Mouse (Mus musculus) induced T-regulatory cell, adult 2 months (primary cell): Measurements from ENCODE around the gene Prkch.
A peak's percentile ranks its signal among the peaks of the same experiment; 100 is the strongest.

Experiments
- DNase-seq: peaks from one replicate; pipeline ENCODE4 v3.0.0-alpha.2; 2012; ENCODE audit warnings: low read depth

The Prkch gene

DNA sequence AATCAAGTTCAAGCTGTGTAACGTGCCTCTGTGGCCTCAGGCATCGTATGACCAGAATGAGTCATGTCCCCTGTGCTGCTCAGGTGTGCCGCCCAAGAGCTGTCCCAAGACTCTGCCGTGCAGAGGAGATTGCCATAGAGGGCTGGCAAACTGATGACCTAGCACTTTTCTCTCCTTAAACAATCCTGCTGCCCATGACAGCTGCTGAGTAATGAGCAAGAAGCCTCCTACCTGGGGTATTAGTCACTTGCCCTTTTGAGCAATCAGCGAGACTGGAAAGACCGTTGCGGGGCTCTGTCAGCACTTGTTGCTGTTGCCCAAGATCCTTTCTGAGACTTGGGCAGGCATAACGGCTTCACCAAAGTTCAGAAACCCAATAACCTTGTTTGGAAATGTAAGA, 171.1 kb downstream of the Prkch start:
- peak; percentile 58 for DNase-seq

DNA sequence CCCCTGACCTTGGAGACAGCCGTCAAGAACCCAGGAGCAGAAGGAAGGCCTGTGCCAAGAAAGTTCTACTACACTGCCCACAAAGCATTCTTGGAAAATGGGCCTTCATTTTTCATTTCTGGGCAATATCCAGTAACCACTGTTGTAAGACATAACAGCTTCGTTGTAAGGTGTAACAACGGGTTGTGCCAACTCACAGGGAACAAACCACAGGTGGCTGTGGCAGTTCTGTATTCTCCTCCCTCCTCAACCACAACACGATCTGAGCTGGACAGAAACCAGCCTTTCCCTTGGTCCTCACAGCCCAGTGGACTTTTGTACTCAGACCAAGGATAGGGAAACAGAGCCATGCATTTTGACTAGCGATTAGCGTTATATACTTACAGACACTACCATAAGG, 171.9 kb downstream of the Prkch start:
- DNase-seq, result no peak

DNA sequence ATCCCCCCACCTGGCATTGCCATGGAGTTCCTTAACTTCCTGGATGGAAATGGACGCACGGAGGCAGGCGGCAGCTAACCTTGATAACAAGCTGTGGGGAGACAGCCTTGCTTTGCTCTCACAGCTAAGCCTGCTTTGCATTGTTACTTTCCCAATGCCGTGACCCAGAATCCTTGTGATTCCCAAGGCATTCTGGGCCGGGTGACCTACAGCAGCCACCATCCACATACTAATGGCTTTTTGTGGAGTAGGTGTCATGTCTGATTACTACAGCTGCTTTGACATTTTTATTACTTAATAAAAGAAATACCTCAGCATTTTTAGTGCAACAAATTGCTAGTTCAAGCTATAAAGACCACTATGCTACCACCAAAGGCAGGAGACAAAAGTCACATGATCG, 177.4 kb downstream of the Prkch start:
- DNase-seq, result no peak

DNA sequence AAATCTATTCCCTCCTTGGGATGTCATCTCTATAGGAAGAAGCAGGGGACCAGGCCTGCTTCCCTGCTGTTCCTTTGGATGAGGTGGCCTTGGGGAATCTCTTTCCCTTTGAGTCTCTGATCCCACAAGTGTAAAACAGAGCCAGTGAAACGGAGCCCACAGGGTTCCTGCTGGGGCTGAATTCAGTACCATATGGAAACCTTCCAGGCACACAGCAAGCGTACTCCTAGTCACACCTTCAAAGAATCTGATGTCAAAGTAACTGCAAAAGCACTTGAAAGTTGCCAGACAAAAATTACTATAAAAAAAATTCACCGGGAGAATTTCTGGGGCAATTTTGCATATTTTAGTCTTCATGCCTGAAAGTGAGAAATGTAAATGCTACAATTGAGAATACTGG, 178.2 kb downstream of the Prkch start:
- no peak for DNase-seq

DNA sequence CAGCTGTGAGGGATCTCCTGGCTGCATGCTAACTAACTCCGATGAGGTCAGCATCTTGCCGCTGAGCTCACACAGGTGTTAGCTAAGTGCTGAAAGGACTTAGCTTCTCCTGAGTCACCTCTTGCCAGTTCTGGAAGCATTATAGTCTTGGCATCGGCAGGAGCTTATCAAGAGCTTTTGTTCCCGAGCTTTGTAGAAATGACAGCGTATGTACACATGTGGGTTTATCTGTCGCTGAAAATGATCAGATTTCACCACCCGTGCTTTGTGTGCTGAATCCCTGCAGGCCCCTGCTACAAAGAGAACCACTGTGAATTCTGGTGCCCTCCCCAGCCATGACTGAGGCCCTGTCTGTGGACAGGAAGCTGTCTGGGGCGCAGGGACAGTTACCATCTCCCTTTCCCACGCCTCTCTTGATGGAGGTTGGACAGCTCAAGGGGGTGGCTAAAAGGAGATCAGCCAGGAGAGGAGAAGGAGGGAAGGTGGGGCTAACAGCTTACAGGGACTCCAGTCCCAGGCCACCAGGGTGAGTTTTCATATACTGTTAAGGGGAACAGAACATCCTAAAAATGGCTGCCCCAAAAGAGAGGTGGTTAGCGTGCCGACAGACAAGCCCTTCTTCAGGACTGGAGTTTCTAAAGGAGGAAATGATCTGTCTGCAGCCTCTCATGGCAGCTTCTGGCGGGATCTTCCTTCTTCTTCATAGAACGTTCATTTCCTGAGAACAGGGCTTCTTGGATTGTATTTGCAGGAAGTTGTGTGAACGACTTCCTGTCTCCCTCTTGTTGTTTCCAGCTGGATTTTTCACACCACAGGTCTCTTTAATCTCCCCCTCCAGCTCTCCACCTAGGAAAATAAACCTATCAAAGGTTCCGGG, 180.3 kb downstream of the Prkch start:
- no peak for DNase-seq

DNA sequence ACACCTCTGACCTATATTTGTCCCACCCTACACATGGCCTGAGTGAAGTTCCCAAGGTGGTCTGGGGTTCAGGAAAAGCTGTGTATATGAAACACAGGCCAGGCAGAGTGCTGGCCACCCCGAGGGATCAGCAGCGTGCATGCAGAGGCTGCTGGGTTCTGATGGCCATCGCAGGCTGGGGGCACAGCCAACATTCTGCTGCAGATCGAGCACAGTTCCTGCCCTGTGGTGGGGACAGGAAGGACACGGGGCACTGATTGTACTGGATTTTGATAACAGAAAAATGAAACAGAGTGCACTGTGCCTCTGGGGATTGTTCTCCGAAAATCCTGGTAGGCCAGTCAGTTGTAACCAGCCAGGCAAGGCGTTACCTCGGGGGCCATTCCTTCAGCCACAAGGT, 181.6 kb downstream of the Prkch start:
- no peak for DNase-seq

DNA sequence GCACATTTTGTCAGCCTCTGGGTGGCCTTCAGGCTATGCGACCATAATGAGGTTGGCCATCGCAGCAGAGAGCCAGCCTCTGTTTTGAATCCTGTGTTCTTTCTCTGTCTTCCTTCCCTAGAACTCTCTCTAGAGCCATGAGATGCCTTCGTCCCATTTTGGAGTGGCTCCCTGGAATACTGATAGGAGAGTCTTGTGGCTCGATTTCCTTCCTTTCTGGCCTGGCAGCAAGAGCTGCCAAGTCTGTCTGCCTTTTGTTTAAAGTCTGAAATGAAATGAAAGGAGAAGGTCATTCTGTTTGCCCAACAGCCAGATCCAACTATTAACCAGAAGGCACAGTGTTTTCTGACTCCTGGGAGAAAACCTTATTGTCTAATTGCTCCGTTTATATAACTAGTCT, 184.2 kb downstream of the Prkch start:
- DNase-seq, result no peak

DNA sequence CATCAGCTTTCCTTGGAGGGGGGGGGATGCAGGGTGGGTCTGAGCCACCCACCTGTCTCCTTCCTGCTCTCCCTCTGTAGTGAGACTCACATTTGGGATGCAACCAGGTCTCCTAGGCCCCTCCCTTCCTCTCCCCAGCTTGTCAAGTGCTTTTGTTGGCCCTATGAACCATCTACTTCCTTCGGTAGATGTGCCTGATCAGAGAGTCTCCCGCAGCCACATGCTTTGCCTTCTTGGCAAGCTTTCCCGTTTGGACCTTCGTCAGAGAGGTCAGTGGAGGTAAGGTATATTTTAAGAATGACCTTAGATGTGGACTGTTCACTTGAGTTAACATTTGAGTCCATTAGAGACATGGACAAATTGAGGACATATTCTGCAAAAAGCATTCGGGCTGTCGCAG, 184.9 kb downstream of the Prkch start:
- DNase-seq, result no peak

DNA sequence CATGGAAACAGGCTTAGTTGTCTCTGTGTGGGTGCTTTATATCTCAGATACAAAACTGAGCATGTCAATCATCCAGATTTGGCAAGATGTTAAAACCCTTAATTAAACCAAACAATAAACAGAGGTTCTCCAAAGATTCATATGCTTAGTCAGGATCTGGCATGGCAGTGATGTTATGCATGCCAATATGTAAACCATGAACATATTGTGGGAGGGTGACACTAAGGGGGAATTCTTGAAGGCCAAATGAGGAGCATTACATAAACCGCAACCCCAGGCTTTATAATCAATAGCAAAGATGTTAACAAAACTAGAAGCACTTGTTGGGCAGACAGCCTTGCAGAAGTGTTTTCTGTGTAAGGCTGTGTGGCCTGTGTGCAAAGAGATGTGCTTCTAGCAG, 186.2 kb downstream of the Prkch start:
- DNase-seq, result no peak

DNA sequence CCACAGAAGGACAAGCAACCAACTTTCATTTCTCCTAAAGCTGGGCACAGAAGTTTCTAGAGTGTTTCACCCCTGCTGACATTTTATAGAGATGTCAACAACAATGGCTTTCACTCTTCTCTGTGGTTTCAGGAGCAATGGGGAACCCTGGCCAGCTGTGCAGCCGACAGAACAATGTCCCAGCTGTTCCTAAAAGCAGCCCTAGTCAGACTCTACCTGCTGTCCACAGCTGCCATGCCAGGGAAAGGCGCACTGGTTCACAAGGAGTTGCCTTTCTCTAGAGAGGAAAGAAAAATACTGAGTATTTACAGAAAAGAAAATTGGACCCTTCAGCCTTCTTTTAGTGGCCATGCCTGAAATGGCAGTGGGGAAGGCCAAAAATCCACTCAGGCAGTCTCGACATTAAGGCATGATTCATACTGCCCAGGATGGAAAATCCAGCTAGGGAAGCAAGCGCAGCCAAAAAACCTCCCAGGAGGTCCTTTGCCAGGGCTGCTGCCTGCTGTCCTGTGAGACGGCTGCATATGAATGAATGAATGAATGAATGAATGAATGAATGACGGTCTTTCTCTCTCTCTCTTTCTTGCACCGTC, 190.3 kb downstream of the Prkch start:
- DNase-seq, result no peak

DNA sequence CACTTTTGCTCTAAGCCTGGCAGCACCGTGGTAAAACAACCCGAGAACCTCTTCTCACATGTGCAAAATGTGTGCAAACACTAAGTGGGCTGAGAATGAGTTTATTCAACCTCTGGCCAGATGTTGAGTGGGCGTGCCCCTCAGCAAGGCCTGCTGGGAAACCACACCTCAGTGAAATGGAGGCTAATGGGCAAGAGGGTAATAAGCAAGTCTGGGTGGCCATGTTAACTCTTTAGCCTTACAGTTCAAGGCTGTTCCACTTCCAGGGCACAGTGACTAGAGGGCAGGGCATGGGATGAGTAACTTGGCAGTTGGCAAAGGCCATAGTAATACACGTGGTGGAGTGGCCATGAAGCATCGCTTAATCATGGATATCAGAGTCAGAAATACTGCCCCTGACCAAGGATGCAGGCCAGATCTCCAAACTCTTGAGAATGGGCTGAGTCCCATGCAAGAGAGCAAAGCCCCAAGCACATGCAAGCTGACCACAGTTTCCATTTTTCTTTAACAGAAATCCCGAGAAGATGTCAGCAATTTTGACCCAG, 191.9 kb downstream of the Prkch start:
- no peak for DNase-seq

DNA sequence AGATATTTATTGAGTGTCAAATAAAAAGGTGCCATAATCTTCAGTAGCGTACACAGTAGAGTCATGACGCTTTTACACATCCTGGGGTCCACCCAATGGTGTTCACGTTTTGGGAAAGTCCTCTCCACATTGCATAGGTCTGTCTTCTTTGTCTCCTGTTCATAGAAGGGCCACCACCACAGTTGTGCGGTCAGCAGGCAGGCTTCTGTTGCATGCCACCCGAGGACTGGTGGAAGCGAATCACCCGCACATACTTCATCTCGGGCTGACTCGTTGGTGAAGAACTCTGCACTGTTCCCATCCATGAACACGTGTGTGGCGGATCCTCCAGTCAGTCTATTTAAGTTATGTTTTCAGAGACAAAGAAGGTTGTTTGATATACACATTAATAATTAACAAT, 193.1 kb downstream of the Prkch start:
- DNase-seq, result no peak

DNA sequence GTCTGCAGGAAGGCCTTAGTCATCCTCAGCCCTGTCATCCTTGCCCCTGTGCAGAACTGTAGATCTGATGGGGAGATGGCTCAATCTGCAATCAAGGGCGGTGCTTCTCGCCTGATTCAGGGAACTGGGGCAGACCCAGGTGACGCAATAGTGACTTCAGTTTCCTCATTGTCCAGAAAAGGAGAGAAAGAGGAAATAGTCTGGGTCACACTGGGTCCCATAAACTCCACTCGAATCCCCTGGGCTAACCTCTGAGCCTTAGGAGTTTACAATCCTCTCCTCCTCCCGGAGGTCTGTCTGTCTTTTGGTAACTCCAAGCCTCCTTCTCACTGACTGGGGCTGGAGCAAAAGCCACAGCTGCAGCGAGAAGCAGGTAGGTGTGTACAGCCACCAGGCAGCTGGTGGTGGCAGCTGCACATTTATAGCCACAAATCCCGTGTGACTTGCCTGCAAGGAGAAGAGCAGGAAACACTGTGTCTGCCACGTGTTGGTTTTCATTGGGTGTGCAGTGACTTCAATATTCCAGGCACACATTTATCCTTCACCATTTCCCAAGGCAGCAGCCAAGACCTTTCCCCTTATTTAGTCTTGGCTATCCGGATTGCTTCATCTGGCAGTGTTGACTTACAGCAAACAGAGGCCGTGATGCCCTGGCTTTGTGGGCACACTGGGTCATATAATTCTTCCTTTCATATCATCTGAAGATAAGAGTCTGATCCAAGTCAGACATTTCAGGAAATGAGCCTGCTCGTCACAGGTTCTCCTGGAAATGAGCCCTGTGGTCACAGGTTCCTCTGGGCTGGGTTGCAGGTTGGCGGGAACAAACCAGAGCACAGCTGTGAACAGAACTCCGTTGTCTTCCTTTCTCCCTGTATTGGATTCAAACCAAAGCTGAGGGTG, 195.0 kb downstream of the Prkch start:
- DNase-seq, result peak; percentile 78

DNA sequence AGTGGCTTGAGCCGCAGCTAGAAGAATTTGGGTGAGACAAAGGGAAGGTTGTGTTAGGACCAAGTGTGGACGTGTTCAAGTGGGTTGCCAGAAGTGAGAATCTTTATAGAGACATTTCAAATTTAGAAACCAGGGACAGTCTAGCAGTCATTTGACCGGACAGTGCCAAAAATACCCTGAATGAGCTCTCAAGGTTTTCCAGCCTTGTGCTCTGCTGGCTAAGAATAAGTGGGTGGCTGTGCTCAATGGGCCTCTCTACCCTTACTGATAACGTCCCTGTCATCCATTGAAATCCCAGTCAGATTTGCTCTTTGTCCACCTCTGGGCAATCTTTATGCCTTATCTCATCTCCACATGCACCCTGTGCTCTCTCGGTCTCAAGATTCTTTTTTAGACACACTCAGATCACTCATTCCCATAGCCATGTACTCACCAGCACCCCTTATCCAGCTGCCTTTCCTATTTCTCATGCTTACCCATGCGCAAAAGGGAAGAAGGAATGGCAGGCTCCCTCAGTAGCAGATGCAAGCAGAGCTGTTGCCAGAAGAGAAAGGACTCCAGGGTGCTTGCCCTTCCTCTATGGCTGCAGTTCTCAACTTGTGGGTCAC, 196.9 kb downstream of the Prkch start:
- no peak for DNase-seq

DNA sequence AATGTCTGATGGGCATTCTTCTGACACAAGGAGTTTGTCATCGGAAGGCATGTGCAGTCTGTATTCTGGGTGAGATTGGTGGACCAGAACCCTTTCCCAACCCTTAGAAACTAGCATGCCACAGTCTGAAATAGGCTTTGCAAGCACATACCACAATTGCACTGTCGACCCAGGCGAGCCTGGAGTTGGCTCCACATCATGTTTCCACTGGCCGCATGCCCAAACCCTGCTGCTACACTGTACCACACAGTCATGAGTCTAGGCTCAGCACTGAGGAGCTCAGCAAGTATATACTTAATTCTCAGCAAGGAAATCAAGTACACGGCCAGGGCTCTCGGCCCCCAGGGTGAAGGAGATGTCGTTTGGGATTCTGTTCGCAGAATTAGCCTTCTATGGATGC, 202.3 kb downstream of the Prkch start:
- DNase-seq, result no peak

DNA sequence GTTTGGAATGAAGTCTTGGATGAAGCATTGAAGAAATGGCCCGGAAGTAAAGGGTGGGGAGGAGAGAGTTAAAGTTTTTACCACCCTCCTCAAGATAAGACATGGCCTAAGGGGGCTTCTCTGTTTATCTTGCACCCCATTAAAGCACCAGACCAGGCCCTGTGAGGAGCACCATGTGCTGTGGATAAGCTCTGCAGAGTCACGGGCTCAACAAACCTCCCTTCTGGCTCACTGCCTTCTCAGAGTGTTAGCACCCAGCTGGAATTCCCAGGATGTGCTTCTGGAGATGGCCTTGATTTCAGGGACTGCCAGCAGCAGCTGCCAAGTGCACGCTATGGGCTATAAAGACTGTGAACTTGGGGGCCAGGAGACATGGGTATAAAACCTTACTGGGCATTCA, 204.3 kb downstream of the Prkch start:
- no peak for DNase-seq

DNA sequence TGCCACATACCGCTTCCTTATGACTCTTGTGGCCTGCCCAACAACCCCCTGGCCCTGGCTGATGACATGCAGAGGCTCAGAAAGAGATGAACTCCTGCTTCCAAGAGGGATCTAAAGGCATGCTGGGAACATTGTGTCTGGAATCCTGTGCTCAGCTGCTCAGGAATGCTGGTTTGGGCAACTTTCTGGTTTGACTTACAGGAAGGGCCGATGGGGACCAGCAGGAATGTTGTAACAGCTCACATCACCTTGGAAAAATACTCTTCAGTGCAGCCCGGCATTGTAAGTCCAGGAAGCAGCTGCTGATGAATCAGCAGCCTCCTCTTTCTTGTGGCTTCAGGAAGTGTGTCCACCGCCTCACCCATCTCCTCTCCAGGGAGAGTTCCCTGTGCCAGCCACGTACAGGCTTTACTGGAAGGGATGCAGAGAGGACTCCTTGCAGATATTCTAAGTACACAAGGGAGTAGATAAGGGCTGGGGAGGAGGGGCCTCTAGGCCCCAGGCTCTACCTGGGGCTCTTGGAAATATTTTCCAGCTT, 206.0 kb downstream of the Prkch start:
- no peak for DNase-seq

DNA sequence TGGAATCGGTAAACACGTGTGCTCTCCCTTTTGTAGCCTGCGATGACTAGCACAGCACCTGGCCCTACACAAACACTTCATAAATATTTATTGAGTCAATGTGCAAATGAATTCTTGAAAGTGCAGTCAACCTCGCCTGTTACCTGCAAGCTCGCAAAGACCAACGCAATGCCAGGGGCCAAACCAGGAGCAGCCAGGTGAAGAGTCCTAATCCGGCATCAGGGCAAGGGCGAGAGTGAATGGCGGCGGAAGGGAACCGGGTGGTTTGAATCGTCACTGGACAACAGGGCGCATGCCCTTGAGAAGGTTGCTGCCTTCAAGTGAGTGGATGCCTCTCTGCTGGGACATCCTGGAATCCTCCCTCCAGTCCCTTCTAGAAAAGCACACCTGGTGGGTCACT, 208.6 kb downstream of the Prkch start:
- DNase-seq, result no peak

DNA sequence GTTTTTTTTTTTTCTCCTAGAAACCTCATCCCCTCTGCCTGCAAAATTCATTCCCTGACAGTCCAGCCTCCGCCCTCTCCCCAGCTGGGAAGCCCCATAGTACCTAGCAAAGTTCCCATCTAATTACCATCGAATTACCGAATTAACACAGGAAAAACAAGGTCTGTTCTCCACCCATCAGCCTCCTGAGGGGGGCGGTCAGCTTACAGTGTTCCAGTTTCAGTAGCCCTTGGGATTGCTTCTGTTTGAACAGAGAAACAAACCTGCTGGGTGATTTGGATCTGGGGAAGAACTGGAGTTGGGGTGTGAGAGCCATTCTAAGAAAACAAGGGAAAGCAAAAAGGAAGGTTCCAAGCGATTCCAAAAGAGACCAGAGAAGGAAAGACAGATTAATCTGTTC, 209.1 kb downstream of the Prkch start:
- DNase-seq, result no peak

DNA sequence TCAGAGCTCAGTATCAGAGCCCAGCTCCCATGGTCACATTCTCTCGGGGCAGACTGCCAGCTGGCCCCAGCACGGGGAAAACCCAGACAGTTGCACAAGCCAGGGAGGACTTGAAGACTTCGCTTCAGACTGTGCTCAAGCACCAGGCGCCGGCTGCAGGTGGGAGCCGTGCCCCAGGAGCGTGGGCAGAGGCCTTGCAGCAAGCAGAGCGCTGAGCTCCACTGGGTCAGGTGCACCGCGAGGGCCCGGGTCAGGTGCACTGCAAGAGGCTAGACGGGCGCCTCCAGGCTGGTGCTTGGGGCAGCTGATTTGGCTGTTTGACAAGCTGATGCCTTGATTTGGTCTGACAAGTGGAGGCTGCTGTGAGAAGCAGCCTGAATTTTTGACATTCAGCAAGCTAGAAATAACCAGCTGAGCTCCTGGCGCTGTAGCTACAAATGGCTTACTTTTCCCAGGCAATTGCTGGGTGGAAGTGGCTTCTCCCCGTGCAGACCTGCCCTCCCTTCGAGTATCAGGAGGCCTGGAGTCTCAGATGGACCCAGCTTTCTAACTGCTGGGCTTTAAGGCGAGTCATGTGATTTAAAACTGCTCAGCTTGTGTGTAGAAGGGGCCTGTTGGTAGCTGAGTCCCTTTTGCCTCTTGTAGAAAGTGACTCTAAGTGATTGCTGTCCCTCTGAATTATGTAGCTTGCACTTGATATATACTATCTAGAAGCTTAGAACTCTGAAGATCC, 209.7 kb downstream of the Prkch start:
- peak; percentile 58 for DNase-seq

DNA sequence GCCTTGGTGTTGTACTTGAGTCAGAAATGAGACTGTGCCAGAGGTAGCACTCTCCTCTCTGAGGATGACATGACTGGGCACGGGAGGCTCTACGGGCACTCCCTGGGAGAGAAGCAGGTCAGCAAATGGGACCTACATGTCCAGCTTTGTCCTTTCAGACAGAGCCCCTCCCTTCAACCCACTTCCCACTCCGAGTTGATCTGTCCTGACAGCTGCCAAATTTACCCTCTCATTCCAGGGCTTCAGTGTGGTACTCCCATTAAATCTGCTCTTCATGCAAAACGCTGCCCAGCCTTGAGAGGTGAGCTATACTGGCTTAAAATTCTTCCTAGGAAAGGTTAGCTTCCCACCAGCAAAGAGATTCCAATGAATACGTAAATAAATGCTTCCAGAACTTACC, 215.1 kb downstream of the Prkch start:
- DNase-seq, result no peak
